Mouse (Mus musculus) MEL (cell line): ENCODE results near the gene Pafah1b1.

ENCODE experiments used
- BHLHE40 ChIP-seq: IDR thresholded peaks from 2 replicates; pipeline ENCODE4 v1.6.1; 2012; ENCODE audit warnings: low read depth, mild to moderate bottlenecking, inconsistent platforms, low read length, improper control_type of control experiment, borderline replicate concordance
- CTCF ChIP-seq, 3 experiments: IDR thresholded peaks in 2 of 3; conservative IDR thresholded peaks in 1 of 3; 2 replicates each; pipeline ENCODE4 v1.5.1; 2011 to 2012; ENCODE audit warnings: low read length in 3 of 3, low read depth in 2 of 3, mild to moderate bottlenecking in 2 of 3, improper control_type of control experiment in 1 of 3, inconsistent platforms in 1 of 3, mixed read lengths in 1 of 3, moderate library complexity in 1 of 3; ENCODE audit not compliant: control insufficient read depth in 1 of 3, insufficient read depth in 1 of 3, poor library complexity in 1 of 3, severe bottlenecking in 1 of 3
- GATA1 ChIP-seq: IDR thresholded peaks from 2 replicates; pipeline ENCODE4 v1.6.1; 2011; ENCODE audit warnings: low read depth, low read length, improper control_type of control experiment
- MAFK ChIP-seq: IDR thresholded peaks from 2 replicates; pipeline ENCODE4 v1.6.1; 2011; ENCODE audit warnings: low read depth, mild to moderate bottlenecking, low read length, improper control_type of control experiment, borderline replicate concordance
- MYB ChIP-seq: IDR thresholded peaks from 2 replicates; pipeline ENCODE4 v1.6.1; 2011; ENCODE audit warnings: mild to moderate bottlenecking, low read depth, low read length, improper control_type of control experiment
- POLR2A ChIP-seq, 2 experiments: IDR thresholded peaks; 2 replicates each; pipeline ENCODE4 v1.6.1; 2011 to 2012; ENCODE audit warnings: low read length in 2 of 2, mild to moderate bottlenecking in 2 of 2, control low read depth in 1 of 2, improper control_type of control experiment in 1 of 2, low read depth in 1 of 2, moderate library complexity in 1 of 2; ENCODE audit not compliant: control insufficient read depth in 1 of 2, insufficient read depth in 1 of 2, poor library complexity in 1 of 2
- USF1 ChIP-seq: IDR thresholded peaks from 2 replicates; pipeline ENCODE4 v1.6.1; 2014; ENCODE audit warnings: low read depth, mild to moderate bottlenecking, inconsistent platforms, low read length, improper control_type of control experiment, moderate library complexity
- ZKSCAN1 ChIP-seq: IDR thresholded peaks from 2 replicates; pipeline ENCODE4 v1.6.1; 2012; ENCODE audit warnings: low read depth, mild to moderate bottlenecking, inconsistent platforms, low read length, improper control_type of control experiment, moderate library complexity

DNA sequence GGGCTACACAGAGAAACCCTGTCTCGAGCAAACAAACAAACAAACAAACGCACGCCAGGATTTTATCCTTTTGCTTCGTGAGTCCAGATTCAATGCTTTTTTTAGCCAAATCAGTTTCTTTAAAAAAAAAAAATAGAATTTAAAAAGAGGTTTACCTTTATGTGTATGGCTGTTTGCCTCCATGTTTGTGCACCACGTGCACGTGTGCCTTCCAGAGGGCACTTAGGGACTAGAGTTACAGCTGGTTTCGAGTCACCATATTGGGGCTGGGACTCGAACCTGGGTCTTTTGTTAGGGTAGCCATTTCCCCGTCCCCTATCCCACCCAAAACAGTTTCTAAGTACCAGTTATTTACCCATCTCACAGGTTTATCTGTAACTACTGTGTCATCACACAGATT, 45.6 kb upstream of the Pafah1b1 start:
- TF ChIP-seq POLR2A (IDR thresholded peaks at IDR 0.05; ENCODE audit: control insufficient read depth in 1 of 2, insufficient read depth in 1 of 2, low read depth in 1 of 2, low read length in 2 of 2, poor library complexity in 1 of 2): no peak
- TF ChIP-seq BHLHE40: no peak
- TF ChIP-seq ZKSCAN1: no peak
- no peak for TF ChIP-seq CTCF (IDR thresholded peaks at IDR 0.05 in 2 of 3, conservative IDR thresholded peaks at IDR 0.05 in 1 of 3; ENCODE audit: control insufficient read depth in 1 of 3, insufficient read depth in 1 of 3, low read depth in 2 of 3, low read length in 3 of 3, poor library complexity in 1 of 3, severe bottlenecking in 1 of 3)
- no peak for TF ChIP-seq MYB
- no peak for TF ChIP-seq GATA1
- TF ChIP-seq MAFK: no peak
- TF ChIP-seq USF1: no peak
